Mouse (Mus musculus): ENCODE results near the gene Olfr522.

The Olfr522 gene

GRCm38 (mm10) chr7:140115583-140116328 is 48.8 kb downstream of the Olfr522 start, which contains the start of gene Paox:
Gene Paox, plus strand, starts transcription at chr7:140115799.
- DNase-seq (ENCODE audit: low spot score): peak; percentile 66

GRCm38 (mm10) chr7:140111943-140112342 is 52.6 kb downstream of the Olfr522 start:
- no peak for DNase-seq (ENCODE audit: low spot score)

Measured in yolk sac, embryonic 10.5 days (tissue).